Mouse (Mus musculus) ES-Bruce4 (cell line): Measurements from ENCODE around the gene Tom1l2. TPM values are rescaled to one million over a fixed set of nuclear protein-coding genes. Genes with fewer than 3 reads are reported as not detected.

Experiments
- H3K27ac ChIP-seq: 2 replicates; pipeline ENCODE4 v1.5.1; 2012; ENCODE audit warnings: low read length, inconsistent platforms; ENCODE audit not compliant: insufficient read depth
- H3K27me3 ChIP-seq: 2 replicates; pipeline ENCODE4 v1.6.1; 2012; ENCODE audit warnings: mild to moderate bottlenecking, low read length, inconsistent platforms; ENCODE audit not compliant: control insufficient read depth, poor library complexity, insufficient read depth, severe bottlenecking
- H3K36me3 ChIP-seq: 2 replicates; pipeline ENCODE4 v1.6.1; 2012; ENCODE audit warnings: inconsistent platforms, mild to moderate bottlenecking, low read length, moderate library complexity; ENCODE audit not compliant: control insufficient read depth, poor library complexity, insufficient read depth, severe bottlenecking
- H3K4me1 ChIP-seq: one replicate; pipeline ENCODE4 v1.8.1; 2011; ENCODE audit warnings: low read length; ENCODE audit not compliant: control insufficient read depth, insufficient read depth
- H3K4me3 ChIP-seq: 2 replicates; pipeline ENCODE4 v1.5.1; 2011; ENCODE audit warnings: low read depth, mild to moderate bottlenecking, low read length
- H3K9ac ChIP-seq: 2 replicates; pipeline ENCODE4 v1.6.1; 2012; ENCODE audit warnings: low read depth, mild to moderate bottlenecking, inconsistent platforms; ENCODE audit not compliant: poor library complexity, severe bottlenecking
- H3K9me3 ChIP-seq: replicated peaks from 2 replicates; pipeline ENCODE4 v1.6.1; 2012; ENCODE audit warnings: mild to moderate bottlenecking, low read length, inconsistent platforms; ENCODE audit not compliant: control insufficient read depth, poor library complexity, insufficient read depth, severe bottlenecking
- CTCF ChIP-seq: IDR thresholded peaks from one replicate; pipeline ENCODE4 v1.8.1; 2011; ENCODE audit warnings: low read depth, low read length
- EP300 ChIP-seq: IDR thresholded peaks from 2 replicates; pipeline ENCODE4 v1.6.1; 2011; ENCODE audit warnings: low read depth, low read length; ENCODE audit not compliant: insufficient read depth
- POLR2A ChIP-seq: IDR thresholded peaks from one replicate; pipeline ENCODE4 v1.8.1; 2011; ENCODE audit warnings: low read length; ENCODE audit not compliant: insufficient read depth
- polyA plus RNA-seq: library from polyadenylated mRNA; stranded (reverse); fragments of >200 nt; gene quantifications from 2 replicates; pipeline ENCODE4 v1.2.4, GENCODE M21; 2011; ENCODE audit warnings: low read depth; ENCODE audit not compliant: missing spikeins, insufficient read depth, insufficient read length

Tom1l2 gene
- polyA plus RNA-seq, 1 experiment: 9.9 TPM

GRCm38 (mm10) chr11:60293683-60294629 lies 58.7 kb downstream of the Tom1l2 start:
- TF ChIP-seq EP300 (peak; percentile 95), POLR2A (no peak)
- Histone ChIP-seq H3K27me3 (no peaks in the 10 kb centered on the region), H3K36me3 (no peaks in the 10 kb centered on the region), H3K9me3 (no peaks in the 10 kb centered on the region), H3K9ac (no peak overlapping the region), H3K27ac (peak overlapping the region; percentile 92), H3K4me1 (peaks cover 10% of the 10 kb centered on the region), H3K4me3 (no peak overlapping the region)

GRCm38 (mm10) chr11:60292718-60293117 lies 60.0 kb downstream of the Tom1l2 start:
- peak overlapping the region; percentile 84; the same call in 1 of the 2 replicates for H3K27ac ChIP-seq
- H3K4me1 ChIP-seq: peaks cover 7% of the 10 kb centered on the region

GRCm38 (mm10) chr11:60288980-60289379 lies 63.7 kb downstream of the Tom1l2 start:
- H3K9ac ChIP-seq: no peak overlapping the region
- H3K4me1 ChIP-seq: peaks cover 3% of the 10 kb centered on the region
- no peaks in the 10 kb centered on the region for H3K27me3 ChIP-seq
- no peak for TF ChIP-seq CTCF
- no peak for TF ChIP-seq POLR2A
- no peak for TF ChIP-seq EP300
- no peaks in the 10 kb centered on the region for H3K9me3 ChIP-seq
- no peak overlapping the region for H3K27ac ChIP-seq
- no peaks in the 10 kb centered on the region for H3K36me3 ChIP-seq
- H3K4me3 ChIP-seq: no peak overlapping the region

More at GRCm38 (mm10) chr11:60292718-60293117, 60.0 kb downstream of the Tom1l2 start:
- Histone ChIP-seq H3K9me3 (no peaks in the 10 kb centered on the region), H3K36me3 (no peaks in the 10 kb centered on the region), H3K9ac (no peak overlapping the region), H3K4me3 (no peak overlapping the region), H3K27me3 (no peaks in the 10 kb centered on the region)
- TF ChIP-seq CTCF (peak; percentile 51), EP300 (no peak), POLR2A (no peak)

GRCm38 (mm10) chr11:60286311-60286710 lies 66.4 kb downstream of the Tom1l2 start:
- Histone ChIP-seq H3K9ac (no peak overlapping the region), H3K4me1 (no peaks in the 10 kb centered on the region), H3K27ac (no peak overlapping the region), H3K9me3 (no peaks in the 10 kb centered on the region), H3K36me3 (no peaks in the 10 kb centered on the region), H3K4me3 (no peak overlapping the region), H3K27me3 (no peaks in the 10 kb centered on the region)
- no peak for TF ChIP-seq POLR2A
- TF ChIP-seq EP300: no peak
- no peak for TF ChIP-seq CTCF

- H3K27ac ChIP-seq: no peak overlapping the region
- no peak for TF ChIP-seq EP300
- no peak for TF ChIP-seq POLR2A
- no peak for TF ChIP-seq CTCF
Measured at GRCm38 (mm10) chr11:60280429-60281414, 72.0 kb downstream of the Tom1l2 start.

More at GRCm38 (mm10) chr11:60280429-60281414, 72.0 kb downstream of the Tom1l2 start:
- H3K4me1 ChIP-seq: no peaks in the 10 kb centered on the region
- no peak overlapping the region for H3K9ac ChIP-seq
- no peaks in the 10 kb centered on the region for H3K27me3 ChIP-seq
- H3K36me3 ChIP-seq: no peaks in the 10 kb centered on the region
- H3K4me3 ChIP-seq: no peak overlapping the region
- H3K9me3 ChIP-seq: no peaks in the 10 kb centered on the region
